Mouse (Mus musculus) kidney, embryonic 14.5 days (tissue): ENCODE results near the gene Ier5. TPM values are rescaled to one million over a fixed set of nuclear protein-coding genes. Genes with fewer than 3 reads are reported as not detected.

ENCODE experiments used
- ATAC-seq: fragments of 200-750 bp; cut with Nextera tagmentation; 2 replicates; pipeline ENCODE4 v1.8.0; 2017; ENCODE audit warnings: moderate number of reproducible peaks, mild to moderate bottlenecking, moderate TSS enrichment, moderate library complexity; ENCODE audit not compliant: low FRiP score, low TSS enrichment
- H3K27ac ChIP-seq: fragments of 300-500 bp; sonication (generic); 2 replicates; pipeline ENCODE4 v1.5.1; 2014; ENCODE audit warnings: low read depth, mild to moderate bottlenecking, low read length, moderate library complexity, mixed read lengths
- H3K27me3 ChIP-seq: fragments of 300-500 bp; sonication (generic); 2 replicates; pipeline ENCODE4 v1.6.1; 2014; ENCODE audit warnings: mild to moderate bottlenecking, low read length; ENCODE audit not compliant: control insufficient read depth, insufficient read depth
- H3K36me3 ChIP-seq: fragments of 300-500 bp; sonication (generic); 2 replicates; pipeline ENCODE4 v1.6.1; 2014; ENCODE audit warnings: low read length, mixed read lengths; ENCODE audit not compliant: control insufficient read depth, insufficient read depth
- H3K4me1 ChIP-seq: fragments of 300-500 bp; sonication (generic); 2 replicates; pipeline ENCODE4 v1.6.1; 2014; ENCODE audit warnings: low read length, mixed read lengths; ENCODE audit not compliant: control insufficient read depth, insufficient read depth
- H3K4me2 ChIP-seq: fragments of 300-500 bp; sonication (generic); replicated peaks from 2 replicates; pipeline ENCODE4 v1.6.1; 2014; ENCODE audit warnings: low read depth, mild to moderate bottlenecking, low read length
- H3K4me3 ChIP-seq: fragments of 300-500 bp; sonication (generic); 2 replicates; pipeline ENCODE4 v1.5.1; 2014; ENCODE audit warnings: mild to moderate bottlenecking, low read length
- H3K9ac ChIP-seq: fragments of 300-500 bp; sonication (generic); 2 replicates; pipeline ENCODE4 v1.6.1; 2014; ENCODE audit warnings: low read depth, mild to moderate bottlenecking, low read length, moderate library complexity
- H3K9me3 ChIP-seq: fragments of 300-500 bp; sonication (generic); 2 replicates; pipeline ENCODE4 v1.6.1; 2016; ENCODE audit warnings: low read length; ENCODE audit not compliant: control insufficient read depth
- WGBS: fragments of 180-500 bp; shearing (Covaris S2); extraction: QIAGEN DNeasy Blood & Tissue Kit; methylation state at CpG from one replicate; pipeline ENCODE4 v1.1.7; 2014; 5-methylcytosine and 5-hydroxymethylcytosine counted together
- polyA plus RNA-seq: library from polyadenylated mRNA; unstranded; fragments of >200 nt; fragmentation: Nextera tagmentation; extraction: Ambion mirVana; gene quantifications from 2 replicates; pipeline ENCODE4 v1.2.1, GENCODE M21; 2014

The Ier5 gene
- polyA plus RNA-seq, 1 experiment from 2014 or later: 13.1 TPM

GRCm38 (mm10) chr1:155064649-155065048 lies 34.8 kb downstream of the Ier5 start:
- Histone ChIP-seq H3K4me1 (no peaks in the 10 kb centered on the region), H3K27ac (no peak overlapping the region), H3K36me3 (no peaks in the 10 kb centered on the region), H3K27me3 (no peaks in the 10 kb centered on the region), H3K9ac (no peak overlapping the region), H3K4me2 (no peak overlapping the region), H3K4me3 (no peak overlapping the region), H3K9me3 (no peaks in the 10 kb centered on the region)
- no peak for ATAC-seq
- WGBS: 88% methylated on average over 4 of the region's 4 CpGs

- no peaks in the 10 kb centered on the region for H3K27me3 ChIP-seq
- H3K9ac ChIP-seq: no peak overlapping the region
- H3K4me1 ChIP-seq: 0 out of 2 replicates have a peak, but pooled peaks cover 1% of the 10 kb centered on the region
- H3K4me3 ChIP-seq: no peak overlapping the region
- H3K27ac ChIP-seq: no peak overlapping the region
- no peak for ATAC-seq
- WGBS: 62% methylated on average over 5 of the region's 5 CpGs
- H3K4me2 ChIP-seq: no peak overlapping the region
- H3K36me3 ChIP-seq: no peaks in the 10 kb centered on the region
- no peaks in the 10 kb centered on the region for H3K9me3 ChIP-seq
These were observed 35.3 kb downstream of the Ier5 start for GRCm38 (mm10) chr1:155064111-155064510.

- 91% methylated on average over 4 of the region's 4 CpGs for WGBS
- H3K36me3 ChIP-seq: no peaks in the 10 kb centered on the region
- no peak overlapping the region for H3K27ac ChIP-seq
- ATAC-seq: no peak
- H3K9me3 ChIP-seq: no peaks in the 10 kb centered on the region
- H3K27me3 ChIP-seq: no peaks in the 10 kb centered on the region
- no peak overlapping the region for H3K4me3 ChIP-seq
- 0 out of 2 replicates have a peak, but pooled peaks cover 2% of the 10 kb centered on the region for H3K4me1 ChIP-seq
- no peak overlapping the region for H3K4me2 ChIP-seq
- H3K9ac ChIP-seq: no peak overlapping the region
These were observed 36.5 kb downstream of the Ier5 start for GRCm38 (mm10) chr1:155062963-155063362.

GRCm38 (mm10) chr1:155062057-155062456 lies 37.4 kb downstream of the Ier5 start:
- Histone ChIP-seq H3K36me3 (no peaks in the 10 kb centered on the region), H3K9me3 (no peaks in the 10 kb centered on the region), H3K4me1 (0 out of 2 replicates have a peak, but pooled peaks cover 2% of the 10 kb centered on the region), H3K27me3 (no peaks in the 10 kb centered on the region), H3K4me2 (no peak overlapping the region), H3K27ac (no peak overlapping the region), H3K4me3 (no peak overlapping the region), H3K9ac (no peak overlapping the region)
- ATAC-seq: no peak
- WGBS: 89% methylated on average over 7 of the region's 7 CpGs

GRCm38 (mm10) chr1:155060832-155061801 lies 38.3 kb downstream of the Ier5 start:
- ATAC-seq: no peak
- 79% methylated on average over 17 of the region's 17 CpGs for WGBS
- H3K9ac ChIP-seq: no peak overlapping the region
- no peak overlapping the region for H3K4me2 ChIP-seq
- H3K36me3 ChIP-seq: no peaks in the 10 kb centered on the region
- no peak overlapping the region for H3K4me3 ChIP-seq
- H3K4me1 ChIP-seq: 0 out of 2 replicates have a peak, but pooled peaks cover 2% of the 10 kb centered on the region
- no peaks in the 10 kb centered on the region for H3K27me3 ChIP-seq
- no peak overlapping the region for H3K27ac ChIP-seq
- H3K9me3 ChIP-seq: no peaks in the 10 kb centered on the region

- WGBS: 72% methylated on average over 5 of the region's 5 CpGs
- H3K36me3 ChIP-seq: no peaks in the 10 kb centered on the region
- no peak overlapping the region for H3K4me3 ChIP-seq
- 0 out of 2 replicates have a peak, but pooled peaks cover 3% of the 10 kb centered on the region for H3K4me1 ChIP-seq
- no peak overlapping the region for H3K9ac ChIP-seq
- no peak for ATAC-seq
- H3K27me3 ChIP-seq: no peaks in the 10 kb centered on the region
- no peak overlapping the region for H3K4me2 ChIP-seq
- H3K27ac ChIP-seq: no peak overlapping the region
- no peaks in the 10 kb centered on the region for H3K9me3 ChIP-seq
These were observed 39.2 kb downstream of the Ier5 start for GRCm38 (mm10) chr1:155060261-155060660.

GRCm38 (mm10) chr1:155059505-155059904 lies 39.9 kb downstream of the Ier5 start:
- H3K27me3 ChIP-seq: no peaks in the 10 kb centered on the region
- H3K4me2 ChIP-seq: no peak overlapping the region
- H3K9ac ChIP-seq: no peak overlapping the region
- WGBS: 21% methylated on average over 14 of the region's 14 CpGs
- H3K9me3 ChIP-seq: no peaks in the 10 kb centered on the region
- H3K27ac ChIP-seq: no peak overlapping the region
- H3K4me1 ChIP-seq: peaks cover 8% of the 10 kb centered on the region; the same call in 1 of the 2 replicates
- no peaks in the 10 kb centered on the region for H3K36me3 ChIP-seq
- no peak overlapping the region for H3K4me3 ChIP-seq
- ATAC-seq: no peak; the same call in 1 of the 2 replicates

GRCm38 (mm10) chr1:155058099-155059012 lies 41.1 kb downstream of the Ier5 start:
- Histone ChIP-seq H3K27me3 (no peaks in the 10 kb centered on the region), H3K4me2 (no peak overlapping the region), H3K9me3 (no peaks in the 10 kb centered on the region), H3K36me3 (no peaks in the 10 kb centered on the region), H3K27ac (no peak overlapping the region), H3K9ac (no peak overlapping the region), H3K4me1 (peaks cover 8% of the 10 kb centered on the region; the same call in 1 of the 2 replicates), H3K4me3 (no peak overlapping the region)
- 65% methylated on average over 6 of the region's 6 CpGs for WGBS
- ATAC-seq: no peak
